Mouse (Mus musculus): Measurements from ENCODE around the gene Ttc27.

The Ttc27 gene

DNA sequence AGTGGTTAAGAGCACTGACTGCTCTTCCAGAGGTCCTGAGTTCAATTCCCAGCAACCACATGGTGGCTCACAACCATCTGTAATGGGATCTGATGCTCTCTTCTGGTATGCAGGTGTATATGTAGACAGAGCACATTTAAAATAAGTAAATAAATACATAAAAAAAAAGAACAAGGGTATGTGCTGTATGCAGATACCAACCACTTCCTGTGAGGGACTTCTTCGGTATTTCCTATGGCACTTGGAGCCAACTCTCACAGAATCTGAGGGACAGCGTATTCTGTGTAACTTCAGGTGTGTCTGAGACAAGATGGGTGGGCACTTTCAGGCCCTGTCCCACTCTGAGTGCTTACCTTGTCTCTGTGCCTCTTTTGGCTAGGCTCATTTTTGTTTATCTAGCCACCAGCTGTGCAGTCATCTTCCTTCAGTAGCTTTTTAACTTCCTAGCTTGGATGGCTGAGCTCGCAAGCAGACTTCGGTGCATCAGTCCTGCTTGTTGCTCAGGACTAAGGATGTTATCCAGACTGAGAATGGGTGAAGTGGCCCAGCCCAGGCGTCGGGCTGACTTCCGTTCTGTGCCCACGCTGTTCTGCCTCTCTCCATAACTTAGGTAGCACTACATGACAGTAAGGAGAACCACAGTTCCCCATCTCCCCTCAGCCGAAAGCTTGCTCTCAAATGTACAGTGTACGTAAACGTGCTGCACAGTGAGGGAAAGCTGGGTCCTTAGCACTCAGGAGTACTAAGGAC, 37.0 kb downstream of the Ttc27 start:
- no peak for DNase-seq

DNA sequence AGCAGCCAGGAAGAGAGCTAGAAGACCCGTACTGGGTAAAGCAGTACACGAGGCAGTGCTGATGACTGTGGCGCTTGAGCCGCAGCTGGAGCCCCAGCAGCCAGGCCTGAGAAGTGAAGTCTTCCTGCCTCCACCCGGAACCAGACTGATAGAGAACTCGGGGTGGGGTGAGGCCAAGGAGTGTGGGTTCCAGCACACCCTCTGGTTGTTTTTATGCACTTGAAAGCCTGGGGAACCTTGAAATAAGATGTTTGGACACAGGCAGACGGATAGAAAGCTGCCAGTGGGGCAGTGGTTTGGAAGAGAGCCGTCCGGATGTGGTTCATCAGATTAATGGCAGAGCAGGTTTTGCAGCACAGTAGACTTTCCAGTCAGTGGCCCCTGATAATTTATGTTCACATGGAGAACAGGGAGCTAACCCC, 51.9 kb downstream of the Ttc27 start:
- no peak for DNase-seq

DNA sequence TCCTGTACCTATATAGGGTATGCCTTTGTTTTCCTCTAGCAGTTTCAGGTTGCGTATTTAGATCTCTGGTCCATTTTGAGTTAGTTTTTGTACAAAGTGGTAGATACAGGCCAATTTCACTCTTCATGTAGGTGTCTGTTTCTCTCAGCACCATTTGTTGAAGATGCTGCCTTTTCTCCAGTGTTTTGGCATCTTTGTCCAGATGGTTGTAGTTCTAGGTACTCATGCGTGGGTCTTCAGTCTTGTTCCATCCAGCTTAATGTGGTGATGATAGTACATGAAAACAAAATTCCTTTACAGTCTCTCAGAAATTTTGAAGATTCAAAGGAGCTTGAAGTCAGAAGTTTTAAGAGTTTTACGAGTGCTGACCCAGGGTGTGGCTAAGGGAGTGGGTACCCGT, 54.8 kb downstream of the Ttc27 start:
- no peak for DNase-seq

DNA sequence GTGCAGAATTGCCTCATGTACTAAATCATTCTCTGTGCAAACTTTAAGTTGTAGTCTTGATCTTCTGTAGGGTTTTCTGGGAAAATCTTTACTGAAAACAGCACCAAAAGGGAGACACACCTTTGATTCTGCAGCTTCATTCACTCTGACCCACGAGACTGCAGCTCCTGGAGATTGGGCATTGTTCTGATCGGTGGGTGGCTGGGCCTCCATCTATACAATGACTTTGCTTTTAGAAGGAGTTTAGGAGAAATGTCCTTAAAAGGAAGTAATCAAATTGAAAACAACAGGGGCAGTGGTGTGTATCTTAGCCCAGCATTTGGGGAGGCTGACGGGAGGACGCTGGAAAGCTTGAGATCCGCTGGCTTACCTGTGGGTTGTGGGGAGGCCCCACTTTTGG, 56.0 kb downstream of the Ttc27 start:
- no peak for DNase-seq

DNA sequence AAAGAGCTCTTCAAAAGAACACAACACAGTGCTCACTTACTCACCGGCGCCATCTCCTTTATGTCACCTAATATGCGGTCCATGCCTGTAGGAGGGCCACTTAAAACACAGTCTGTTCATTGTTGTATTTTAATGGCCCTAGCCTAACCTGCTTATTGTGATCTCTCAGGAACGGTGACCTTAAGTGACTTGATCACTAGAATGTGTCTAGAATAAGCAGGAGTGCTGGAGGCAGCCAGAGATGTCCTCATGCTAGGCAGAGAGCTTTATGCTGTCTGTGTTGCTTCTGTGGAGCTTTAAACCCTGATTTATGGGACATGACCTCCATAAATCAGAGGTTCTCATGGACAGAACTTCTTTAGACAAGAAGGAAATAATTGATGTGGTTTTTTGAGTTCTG, 62.6 kb downstream of the Ttc27 start:
- DNase-seq = no peak

DNA sequence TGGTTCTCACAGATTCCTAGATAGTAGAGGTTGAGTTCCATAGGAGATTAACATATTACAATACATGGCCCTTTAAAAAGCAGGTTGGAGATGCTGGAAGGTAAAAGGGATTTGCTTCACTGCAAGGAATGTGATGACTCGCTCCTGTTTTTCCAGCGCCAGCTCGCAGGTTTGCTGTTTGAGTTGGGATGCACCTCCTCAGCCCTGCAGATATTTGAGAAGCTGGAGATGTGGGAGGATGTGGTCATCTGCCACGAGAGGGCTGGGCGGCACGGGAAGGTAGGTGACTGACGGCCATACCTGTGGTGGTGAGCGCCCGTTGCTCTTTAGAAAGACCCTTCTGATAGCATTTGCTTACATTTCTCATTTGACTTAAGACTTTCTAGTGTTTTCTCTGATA, 63.1 kb downstream of the Ttc27 start:
- no peak for DNase-seq

DNA sequence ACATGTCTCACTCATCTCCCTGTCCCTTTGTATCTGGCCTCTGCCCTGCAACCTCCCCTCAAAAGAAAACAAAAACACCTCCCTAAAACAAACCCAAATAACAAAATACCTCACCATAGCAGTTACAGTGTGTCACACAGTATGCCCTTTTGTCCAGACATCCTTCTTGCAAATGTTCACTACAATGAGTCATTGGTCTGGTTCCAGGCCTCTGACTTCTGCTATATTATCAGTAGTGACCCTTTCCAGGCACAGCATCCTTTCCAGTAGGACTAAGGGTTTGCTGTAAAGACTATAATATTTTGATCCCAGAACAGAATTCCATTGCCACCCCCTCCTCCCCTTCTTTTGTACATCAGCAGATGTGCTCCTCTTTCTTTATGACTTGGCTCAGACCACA, 64.4 kb downstream of the Ttc27 start:
- no peak for DNase-seq

DNA sequence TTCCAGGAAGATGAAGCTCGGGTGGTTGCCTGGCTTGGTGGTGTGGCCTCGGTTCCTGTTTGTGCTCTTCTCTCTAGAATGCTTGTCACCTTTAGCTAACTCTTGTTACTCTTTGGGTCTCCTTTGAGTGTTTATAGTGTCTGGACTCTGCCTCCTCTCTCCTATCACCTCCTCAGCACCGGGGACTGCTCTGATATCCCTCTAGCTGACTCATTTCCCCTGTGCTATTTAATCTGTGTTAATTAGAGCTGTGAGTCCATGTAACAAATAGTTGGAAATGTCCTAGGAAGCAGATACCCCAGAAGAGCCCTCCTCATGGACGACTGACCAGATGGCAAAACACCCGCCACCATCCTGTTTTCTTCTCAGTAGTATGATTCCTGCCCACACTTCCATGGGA, 68.1 kb downstream of the Ttc27 start:
- DNase-seq = no peak

DNA sequence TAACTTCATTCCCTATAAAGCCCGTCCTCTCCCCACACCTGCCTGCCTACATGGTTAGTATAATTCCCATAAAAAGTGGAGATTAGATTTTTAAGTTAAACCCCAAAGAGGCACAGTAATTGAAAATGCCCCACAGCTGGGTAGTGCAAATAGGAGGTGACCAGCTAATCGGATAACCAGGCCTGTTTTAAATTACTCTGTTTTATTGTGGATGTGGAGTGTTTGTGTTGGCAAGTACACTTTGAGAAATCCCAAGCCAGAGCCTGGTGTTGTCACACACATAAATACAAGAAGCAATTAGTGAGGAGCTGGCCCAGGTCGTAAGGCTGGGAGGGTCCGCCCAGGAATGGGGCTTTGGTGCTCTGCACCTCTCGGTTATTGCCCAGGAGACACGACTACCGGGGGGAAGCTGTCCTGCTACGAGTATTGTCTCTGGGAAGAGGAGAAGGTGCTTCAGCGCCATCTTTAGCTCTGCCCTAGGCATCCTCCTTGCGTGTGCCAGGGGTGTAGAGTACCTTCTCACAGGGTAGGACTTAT, 68.7 kb downstream of the Ttc27 start:
- DNase-seq = no peak

DNA sequence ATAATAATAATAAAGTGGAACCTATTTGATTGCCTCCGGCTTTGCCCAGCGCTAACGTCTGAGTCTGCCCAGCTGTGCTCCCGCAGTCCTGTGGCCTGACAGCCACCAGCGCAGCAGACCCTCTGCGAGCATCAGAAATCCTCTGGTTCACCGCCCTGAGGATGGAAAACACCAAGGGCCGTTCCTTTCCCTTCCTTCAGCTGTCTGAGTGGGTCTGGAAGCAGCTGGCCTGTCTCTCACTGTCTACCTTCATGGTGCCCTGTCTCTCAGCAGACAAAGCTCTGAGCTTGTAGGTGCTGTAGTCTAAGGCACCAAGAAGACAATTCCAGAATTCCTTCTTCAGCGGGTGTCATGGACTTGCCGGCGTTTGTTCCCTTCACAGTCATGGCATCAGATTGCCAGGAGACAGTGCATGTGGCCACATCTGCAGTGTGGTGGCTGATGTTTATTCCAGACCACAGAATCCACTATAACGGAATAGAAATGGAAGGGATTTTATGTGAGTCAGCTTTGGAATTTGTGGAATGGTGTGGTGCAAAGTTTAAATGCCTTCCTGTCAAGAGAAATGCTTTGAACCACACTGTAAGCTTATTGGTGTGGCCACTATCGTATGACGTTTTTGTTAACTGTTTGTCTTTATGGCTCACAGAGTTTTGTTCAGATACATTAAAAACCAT, 78.6 kb downstream of the Ttc27 start:
- DNase-seq = no peak

DNA sequence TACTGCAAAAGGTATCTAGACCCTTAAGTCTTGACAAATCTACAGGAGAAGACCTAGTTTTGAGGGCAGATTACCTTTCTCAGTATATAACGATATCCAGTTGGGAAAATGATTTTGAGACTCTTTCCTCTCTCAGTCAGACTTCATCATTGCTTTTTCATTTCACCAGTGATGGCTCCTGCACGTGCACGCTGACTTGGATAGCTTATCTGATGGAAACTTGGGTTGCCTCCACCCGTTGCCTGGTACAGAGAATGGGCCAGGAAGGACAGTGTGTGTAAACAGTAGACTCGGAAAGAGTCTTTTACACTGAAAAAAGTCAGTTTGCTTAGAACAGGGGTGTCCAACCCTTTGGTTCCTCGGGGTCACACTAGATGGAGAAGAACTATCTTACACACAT, 82.3 kb downstream of the Ttc27 start:
- no peak for DNase-seq

DNA sequence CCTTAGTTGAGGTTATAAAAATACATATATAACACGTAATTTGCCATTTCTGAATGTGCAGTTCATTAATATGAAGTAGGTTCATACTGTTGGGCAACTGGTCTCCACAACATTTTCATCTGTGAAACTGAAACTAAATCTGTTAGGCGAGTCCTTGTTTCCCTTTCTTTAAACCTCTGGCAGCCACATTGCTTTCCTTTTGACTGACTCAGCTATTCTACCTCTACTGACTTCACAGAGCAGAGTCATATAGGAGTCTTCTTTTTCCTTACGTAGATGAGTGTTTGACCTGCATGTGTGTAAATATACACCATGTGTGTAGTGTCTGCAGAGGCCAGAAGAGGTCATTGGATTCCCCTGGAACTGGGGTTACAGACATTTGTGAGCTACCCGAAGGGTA, 85.2 kb downstream of the Ttc27 start:
- no peak for DNase-seq

DNA sequence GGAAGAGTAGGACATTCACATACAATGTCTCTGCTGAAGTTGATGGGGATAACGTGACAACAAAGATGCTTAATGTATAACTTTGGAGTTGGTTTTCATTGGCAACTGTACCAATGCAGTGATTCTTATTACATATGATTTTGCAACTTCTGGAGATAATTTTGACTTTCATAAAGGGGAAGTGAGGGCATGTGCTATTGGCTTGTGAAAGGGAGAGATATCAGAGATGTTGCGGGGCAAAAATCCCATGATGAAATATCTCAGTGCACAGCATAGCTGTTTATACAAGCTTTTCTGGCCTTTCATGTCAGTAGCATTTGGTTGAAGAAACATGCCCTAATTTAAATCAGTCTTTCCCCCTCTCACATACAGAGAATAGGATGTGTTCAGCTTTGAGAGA, 86.3 kb downstream of the Ttc27 start:
- no peak for DNase-seq

DNA sequence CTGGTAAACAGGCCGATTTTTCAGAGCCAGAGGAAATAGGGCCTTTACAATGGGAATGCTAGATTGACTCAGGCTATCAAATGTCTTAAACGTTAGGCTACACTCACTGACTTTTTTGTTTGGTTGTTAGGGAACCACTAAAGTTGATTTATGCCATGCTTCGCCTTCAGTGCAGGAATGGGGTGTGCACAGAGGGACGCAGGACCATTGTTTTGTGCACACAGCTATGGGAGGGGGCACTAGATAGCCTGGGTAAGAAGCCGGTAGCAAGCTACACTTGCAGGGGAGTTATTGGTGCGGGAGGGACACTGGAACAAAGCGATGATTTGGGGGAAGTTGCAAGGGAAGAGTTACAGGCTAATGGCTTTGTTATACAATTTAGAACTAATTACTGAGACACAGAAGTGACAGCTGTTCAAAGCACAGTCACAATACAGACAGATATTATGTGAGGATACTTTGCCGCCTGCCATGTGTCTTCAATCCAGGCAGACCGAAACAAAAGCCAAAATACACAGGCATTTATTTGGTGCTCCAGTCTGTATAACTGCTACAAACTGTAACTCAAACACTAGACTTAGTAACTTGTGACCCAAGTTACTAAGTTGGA, 86.9 kb downstream of the Ttc27 start:
- DNase-seq = no peak

DNA sequence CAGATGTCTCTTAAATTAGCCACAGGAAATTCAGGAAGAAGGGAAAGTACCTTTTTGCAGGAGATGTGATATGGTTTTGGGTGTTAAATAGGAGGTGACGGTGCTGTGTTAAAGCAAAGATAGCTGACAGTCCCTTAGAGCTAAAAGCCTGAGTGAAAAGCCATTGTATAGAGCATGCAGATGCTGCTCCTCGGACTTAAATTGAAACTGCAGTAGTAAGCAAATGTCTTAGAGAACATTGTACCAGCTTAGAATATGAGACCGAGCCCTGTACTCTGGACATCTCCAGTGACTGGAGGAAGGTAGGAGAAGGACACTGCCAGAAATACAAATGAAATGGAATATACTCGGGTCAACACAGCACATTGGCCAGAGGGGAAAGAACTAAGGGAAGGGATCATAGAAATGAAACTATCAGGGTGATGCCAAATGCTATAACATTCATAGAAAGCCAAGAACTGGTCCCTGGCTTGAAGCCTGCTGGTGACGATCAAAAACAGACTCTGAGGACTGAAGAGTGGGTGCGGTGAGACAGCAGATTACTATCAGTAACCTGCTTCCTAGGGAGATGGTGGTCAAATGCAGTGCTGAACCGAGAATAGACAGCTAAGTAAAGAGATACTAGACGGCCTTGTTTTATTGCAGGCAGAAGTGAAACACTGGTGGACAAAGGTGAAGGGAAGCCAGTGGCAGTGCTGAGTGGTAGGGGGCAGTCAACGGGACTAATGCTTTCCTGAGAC, 90.1 kb downstream of the Ttc27 start:
- DNase-seq = no peak

DNA sequence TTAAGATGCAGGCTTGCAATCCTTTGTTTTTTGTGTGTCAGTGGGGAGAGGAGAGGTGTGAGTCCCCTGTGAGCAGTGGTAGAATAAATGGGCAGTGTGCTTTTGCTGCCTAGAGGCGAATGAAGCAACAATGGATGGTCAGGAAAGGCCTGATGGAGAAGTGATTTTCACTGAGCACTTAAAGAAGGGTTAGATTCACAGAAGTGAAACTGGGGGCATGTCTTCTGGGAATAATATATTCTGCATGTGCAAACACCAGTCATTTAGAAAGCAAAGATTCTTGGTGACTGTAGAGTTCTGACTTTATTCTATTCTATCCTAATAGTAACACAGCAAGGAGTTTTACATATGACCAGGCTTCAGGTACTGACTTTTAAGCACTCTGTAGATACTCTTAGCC, 90.8 kb downstream of the Ttc27 start:
- DNase-seq = no peak

DNA sequence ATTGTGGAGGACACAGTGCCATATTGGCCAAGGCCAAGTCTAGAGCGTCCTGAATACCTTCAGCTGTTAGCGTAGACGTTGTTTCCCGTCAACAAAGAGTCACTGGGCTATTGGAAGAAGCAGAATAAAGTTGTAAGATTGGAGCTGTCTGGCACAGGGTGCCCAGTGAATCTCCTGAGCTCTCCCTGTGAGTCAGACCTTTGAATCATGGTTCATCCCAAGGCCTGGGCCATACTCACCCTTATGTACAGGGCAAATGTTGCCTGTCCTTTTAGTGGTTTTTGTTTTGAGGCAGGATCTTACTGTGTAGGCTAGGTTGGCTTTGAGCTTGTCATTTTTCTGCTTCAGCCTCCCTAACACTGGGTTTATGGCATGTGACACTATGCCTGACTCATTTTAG, 91.4 kb downstream of the Ttc27 start:
- no peak for DNase-seq

DNA sequence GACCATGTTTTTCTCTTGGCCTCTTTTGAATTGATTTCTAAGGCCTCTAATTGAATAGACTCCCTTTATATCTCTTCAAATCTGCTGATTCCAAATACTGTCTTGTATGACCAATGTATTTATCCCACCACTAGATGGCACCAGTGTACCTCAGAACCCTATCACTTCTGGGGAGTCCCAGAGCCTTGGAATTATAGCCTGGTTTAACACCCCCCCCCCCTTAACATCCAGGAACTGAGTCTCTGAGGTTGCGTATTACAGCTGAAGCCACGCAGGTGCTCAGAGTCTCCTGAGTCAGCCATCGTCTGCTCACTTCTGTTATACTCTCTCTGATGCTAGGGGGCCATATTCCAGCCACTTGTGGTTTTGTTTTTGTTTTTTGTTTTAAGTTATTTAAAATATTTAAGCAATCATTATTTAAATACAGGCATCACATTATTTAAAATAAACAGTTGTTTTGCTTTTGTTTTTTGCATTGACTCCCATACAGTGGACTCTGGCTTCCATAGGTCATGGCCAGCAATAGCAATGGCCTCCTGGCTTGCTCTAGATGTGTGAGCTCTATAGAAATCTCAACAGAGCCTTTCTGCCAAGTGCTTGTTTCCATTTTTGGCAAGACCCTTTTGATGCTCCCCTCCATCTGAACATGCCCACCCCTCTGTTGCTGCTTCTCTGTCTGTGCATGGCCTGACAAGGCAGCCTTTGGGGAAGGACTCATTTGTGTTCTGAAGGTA, 93.5 kb downstream of the Ttc27 start:
- peak in 1 of 2 experiments; percentile 55 for DNase-seq

DNA sequence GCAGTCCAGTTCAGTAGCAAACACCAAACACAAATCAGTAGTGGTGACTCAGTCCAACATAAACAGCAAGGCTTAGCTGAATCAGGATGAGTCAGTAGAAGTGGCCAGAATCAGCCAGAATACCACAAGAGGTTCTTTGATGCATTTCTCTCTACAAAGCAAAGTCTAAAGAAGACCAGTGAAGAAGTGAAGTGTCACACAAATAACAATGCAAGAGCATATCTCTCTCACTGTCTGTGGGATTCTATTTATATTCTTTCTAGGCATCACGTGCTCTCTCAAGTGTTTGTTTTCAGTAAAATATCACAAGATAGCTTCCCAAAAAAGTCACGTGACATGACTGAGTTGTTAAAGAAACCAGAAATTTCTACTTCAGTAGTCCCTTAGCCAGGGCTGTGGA, 102.2 kb downstream of the Ttc27 start:
- DNase-seq = no peak

DNA sequence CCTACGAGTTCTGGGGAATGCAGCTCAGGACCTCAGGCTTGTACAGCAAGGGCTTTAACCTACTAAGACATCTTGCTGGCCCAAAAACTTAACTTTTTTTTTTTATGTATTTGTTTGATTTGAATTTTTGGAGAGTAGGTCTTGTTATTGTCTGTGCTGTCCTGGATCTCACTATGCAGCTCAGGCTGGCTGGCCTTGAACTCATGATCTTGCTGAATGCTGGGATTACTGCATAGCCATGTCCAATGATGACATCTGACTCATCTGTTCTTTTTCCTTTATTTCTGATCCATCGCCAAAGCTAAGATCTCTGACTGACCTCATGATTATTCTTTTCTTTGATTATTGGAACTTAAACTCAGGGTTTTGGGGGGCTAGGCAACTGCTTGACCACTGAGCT, 113.3 kb downstream of the Ttc27 start:
- DNase-seq = no peak

DNA sequence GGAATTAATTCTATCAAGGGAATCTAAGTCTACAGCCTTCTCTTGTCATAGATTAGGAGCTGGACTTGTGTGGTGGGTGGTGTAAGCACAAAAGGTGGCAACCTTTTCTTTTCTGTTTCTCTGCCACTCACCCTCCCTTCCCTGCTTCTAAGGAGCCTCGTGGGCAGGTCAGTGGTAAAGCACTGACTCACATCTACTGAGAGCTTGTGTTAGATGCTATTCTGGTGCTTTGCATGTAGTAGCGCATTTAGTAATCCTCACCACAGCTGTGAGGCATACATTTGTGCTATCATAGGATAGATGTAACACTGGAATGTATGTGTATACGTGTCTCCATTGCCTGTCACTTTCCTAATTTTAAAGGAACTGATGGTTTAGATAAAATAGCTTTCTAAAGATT, 124.2 kb downstream of the Ttc27 start:
- DNase-seq = no peak

DNA sequence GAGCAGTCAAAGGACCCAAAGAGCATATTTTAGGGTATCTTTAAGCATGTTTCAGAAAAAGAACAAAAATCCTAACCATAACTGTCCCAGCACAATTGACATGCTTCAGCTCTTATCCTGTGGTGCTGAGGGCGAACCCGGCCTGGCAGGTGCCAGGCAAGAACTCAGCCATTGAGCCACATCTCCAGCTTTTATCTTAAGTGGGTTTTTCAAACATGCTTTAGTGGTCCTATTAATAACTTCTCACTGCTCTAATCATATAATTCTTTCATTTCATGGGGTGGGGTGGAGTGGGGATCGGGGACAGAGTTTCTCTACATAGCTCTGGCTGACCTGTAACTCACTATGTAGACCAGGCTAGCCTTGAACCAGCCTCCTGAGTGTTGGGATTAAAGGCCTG, 125.1 kb downstream of the Ttc27 start:
- DNase-seq = no peak

DNA sequence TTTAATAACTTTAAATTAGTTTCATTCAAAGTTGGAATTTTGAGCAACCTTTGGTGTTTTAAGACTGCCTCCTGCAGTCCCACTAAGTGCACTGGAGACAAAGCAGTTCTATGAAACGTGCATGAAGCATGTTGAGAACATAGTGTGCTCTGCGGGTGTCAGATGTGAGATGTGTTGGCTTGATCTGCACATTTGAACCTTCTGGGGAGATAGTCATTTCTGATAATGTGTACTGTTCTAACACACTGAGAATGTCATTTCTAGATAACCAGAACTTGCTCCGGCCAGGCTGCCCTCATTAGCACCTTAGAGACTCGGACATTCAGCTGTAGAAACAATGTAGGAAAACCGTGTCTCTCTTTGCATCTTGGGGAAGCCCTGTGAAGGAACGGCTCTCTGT, 126.0 kb downstream of the Ttc27 start:
- no peak for DNase-seq

Measured in kidney, postnatal 25 days (tissue).